ENCODE assay signal across 13 mouse cellular contexts in the genomic region with DNA sequence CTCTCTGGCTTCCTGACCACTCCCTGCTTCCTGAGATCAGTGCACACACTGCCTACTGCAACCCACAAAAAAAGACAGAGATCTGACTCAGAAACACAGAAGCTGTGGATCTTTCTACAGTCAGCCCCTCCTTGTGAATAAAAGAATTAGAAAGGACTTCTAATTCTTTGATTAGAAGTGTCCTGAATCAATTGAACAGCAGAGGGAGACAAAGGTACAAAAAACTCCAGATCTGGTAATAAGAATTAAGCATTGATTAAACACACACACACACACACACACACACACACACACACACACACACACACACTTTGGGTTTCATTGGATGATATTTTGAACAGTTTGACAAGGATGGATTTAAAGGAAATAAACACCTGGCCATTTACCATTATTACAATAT. TPM values are rescaled to one million over a fixed set of nuclear protein-coding genes. Genes with fewer than 3 reads are reported as not detected.
DNase-seq lines count a peak whose midpoint lies in the region; ATAC-seq and TF ChIP-seq lines count a peak whose summit lies in the region.
"Had no signal": no experiment of that assay in that cellular context is flagged by ENCODE, and none has a peak within 500 bp of the region (broad histone marks: within the 10 kb centered on the region; RNA-seq: fewer than 3 reads in every experiment).

No protein-coding gene starts in this region.

- H3K27me3 ChIP-seq in cerebellum, adult 2 months (ENCODE audit: control insufficient read depth, insufficient read depth, low read length): no peaks in the 10 kb centered on the region
- H3K27me3 ChIP-seq in hindbrain, embryonic 11.5 days (ENCODE audit: control insufficient read depth, insufficient read depth, low read length): no peaks in the 10 kb centered on the region
- no peaks in the 10 kb centered on the region for H3K27me3 ChIP-seq in hindbrain, embryonic 13.5 days
- H3K27me3 ChIP-seq: hindbrain, embryonic 15.5 days; stomach, embryonic 15.5 days had no signal

- no peak overlapping the region for H3K9ac ChIP-seq in hindbrain, embryonic 11.5 days (ENCODE audit: low read depth, low read length)
- H3K9ac ChIP-seq in hindbrain, embryonic 13.5 days: no peak overlapping the region
- H3K9ac ChIP-seq: hindbrain, embryonic 15.5 days; stomach, embryonic 15.5 days had no signal

- no peaks in the 10 kb centered on the region for H3K9me3 ChIP-seq in hindbrain, embryonic 11.5 days (ENCODE audit: control insufficient read depth, low read length)
- H3K9me3 ChIP-seq in hindbrain, embryonic 13.5 days: no peaks in the 10 kb centered on the region
- H3K9me3 ChIP-seq: hindbrain, embryonic 15.5 days; stomach, embryonic 15.5 days had no signal

- DNase-seq in cerebellum, adult 2 months: peak in 1 of 2 experiments; percentile 45
- no peak for DNase-seq in cerebellum, adult 8-10 months
- peak; percentile 13 for DNase-seq in hindbrain, embryonic 11.5 days (ENCODE audit: low spot score)
- DNase-seq in lung, postnatal 10 days: peak; percentile 5
- no peak for DNase-seq in lung, adult 18-20 months
- DNase-seq in left cerebral cortex, adult 9 months (ENCODE audit: low spot score in 2 of 2): no peak
- DNase-seq: B cell, adult 2 months had no signal

- H3K4me3 ChIP-seq in cerebellum, adult 2 months (replicated peaks; ENCODE audit: insufficient read depth, low read depth, low read length): no peak overlapping the region
- no peak overlapping the region for H3K4me3 ChIP-seq in hindbrain, embryonic 11.5 days (ENCODE audit: low read depth, low read length)
- no peak overlapping the region for H3K4me3 ChIP-seq in hindbrain, embryonic 13.5 days
- H3K4me3 ChIP-seq: hindbrain, embryonic 15.5 days; stomach, embryonic 15.5 days had no signal

- no peak for ATAC-seq in hindbrain, embryonic 11.5 days (ENCODE audit: low FRiP score)
- ATAC-seq in hindbrain, embryonic 13.5 days (ENCODE audit: low FRiP score): no peak
- peak; percentile 63 for ATAC-seq in megakaryocyte progenitor cell, adult 5-6 weeks (replicated peaks; ENCODE audit: poor library complexity)
- ATAC-seq: activated CD4-positive, CD25-positive, alpha-beta regulatory T cell, adult 4 months had no signal

- no peaks in the 10 kb centered on the region for H3K4me1 ChIP-seq in cerebellum, adult 2 months (ENCODE audit: control insufficient read depth, insufficient read depth, low read length)
- no peaks in the 10 kb centered on the region for H3K4me1 ChIP-seq in hindbrain, embryonic 11.5 days (replicated peaks; ENCODE audit: control insufficient read depth, insufficient read depth, low read length)
- H3K4me1 ChIP-seq in hindbrain, embryonic 13.5 days (replicated peaks): no peaks in the 10 kb centered on the region
- H3K4me1 ChIP-seq: hindbrain, embryonic 15.5 days; stomach, embryonic 15.5 days had no signal

- H3K27ac ChIP-seq in cerebellum, adult 2 months (ENCODE audit: insufficient read depth, low read length): no peak overlapping the region
- no peak overlapping the region for H3K27ac ChIP-seq in hindbrain, embryonic 11.5 days (ENCODE audit: low read depth, low read length)
- no peak overlapping the region for H3K27ac ChIP-seq in hindbrain, embryonic 13.5 days
- H3K27ac ChIP-seq: hindbrain, embryonic 15.5 days; stomach, embryonic 15.5 days had no signal

- H3K36me3 ChIP-seq in hindbrain, embryonic 11.5 days (ENCODE audit: control insufficient read depth, insufficient read depth, low read length): no peaks in the 10 kb centered on the region
- H3K36me3 ChIP-seq in hindbrain, embryonic 13.5 days: no peaks in the 10 kb centered on the region
- H3K36me3 ChIP-seq: hindbrain, embryonic 15.5 days; stomach, embryonic 15.5 days had no signal

- 0 out of 2 replicates have a peak, but pooled peaks have one; percentile 29 for TF ChIP-seq CTCF in cerebellum, adult 2 months (IDR thresholded peaks at IDR 0.05; ENCODE audit: borderline replicate concordance, insufficient read depth, low read depth, low read length)

- TF ChIP-seq POLR2A in cerebellum, adult 2 months (IDR thresholded peaks at IDR 0.05; ENCODE audit: borderline replicate concordance, insufficient read depth, low read length): no peak

- no peak overlapping the region for H3K4me2 ChIP-seq in hindbrain, embryonic 11.5 days (replicated peaks; ENCODE audit: low read depth, low read length)
- no peak overlapping the region for H3K4me2 ChIP-seq in hindbrain, embryonic 13.5 days
- H3K4me2 ChIP-seq: hindbrain, embryonic 15.5 days; stomach, embryonic 15.5 days had no signal

RNA-seq across cellular contexts. Expression of a gene that starts 24.2 kb away (rescaled TPM):
- 2.2 and 2.5 TPM in 2 replicates for polyA plus RNA-seq in cerebellum, adult 2 months (2012; rRNA removed)
- 1.1 and 1.6 TPM in 2 replicates for polyA plus RNA-seq in hindbrain, embryonic 11.5 days (2014; fragmentation: Nextera tagmentation; extraction: Ambion mirVana)
- polyA plus RNA-seq in hindbrain, embryonic 13.5 days (2015; fragmentation: Nextera tagmentation; extraction: Ambion mirVana): 0.72 and 0.86 TPM in 2 replicates
- total RNA-seq in megakaryocyte progenitor cell, adult 5-6 weeks (2015): 0.29 TPM in 1 of 2 replicates, not detected in the other
- total RNA-seq in megakaryocyte progenitor cell, adult 5-6 weeks (2017): 4.5 TPM in 1 of 2 replicates, not detected in the other
- polyA plus RNA-seq: activated CD4-positive, CD25-positive, alpha-beta regulatory T cell, adult 4 months had no signal

RNA-seq across cellular contexts. Expression of a gene that starts 54.4 kb away (rescaled TPM):
- 0.44 and 0.47 TPM in 2 replicates for polyA plus RNA-seq in cerebellum, adult 2 months (2012; rRNA removed)
- polyA plus RNA-seq in hindbrain, embryonic 11.5 days (2014; fragmentation: Nextera tagmentation; extraction: Ambion mirVana): 0.57 TPM in 1 of 2 replicates, not detected in the other
- polyA plus RNA-seq in hindbrain, embryonic 13.5 days (2015; fragmentation: Nextera tagmentation; extraction: Ambion mirVana): 0.22 TPM in 2 replicates
- 0.49 and 0.77 TPM in 2 replicates for total RNA-seq in megakaryocyte progenitor cell, adult 5-6 weeks (2015)
- total RNA-seq in megakaryocyte progenitor cell, adult 5-6 weeks (2017): 2.5 TPM in 1 of 2 replicates, not detected in the other
- total RNA-seq: layer of hippocampus, postnatal 14 days had no signal
- polyA plus RNA-seq: activated CD4-positive, CD25-positive, alpha-beta regulatory T cell, adult 4 months; hindbrain, embryonic 15.5 days had no signal

Comparison
In these comparisons a context has a peak if more than half of its experiments do, and no peak if none do; other contexts are left out.
1. DNase-seq: peak in hindbrain, embryonic 11.5 days (single experiment) and lung, postnatal 10 days (single experiment); none in cerebellum, adult 8-10 months (single experiment), lung, adult 18-20 months (0 of 2) and left cerebral cortex, adult 9 months (0 of 2).